Mouse (Mus musculus) testis, adult 2 months (tissue): ENCODE results near the gene Dync2li1. TPM values are rescaled to one million over a fixed set of nuclear protein-coding genes. Genes with fewer than 3 reads are reported as not detected.

Experiments used
- H3K27ac ChIP-seq: fragments of 200-500 bp; 2 replicates; pipeline ENCODE4 v1.5.1; 2012; ENCODE audit warnings: low read depth, low read length; ENCODE audit not compliant: control insufficient read depth, insufficient read depth
- H3K27me3 ChIP-seq: fragments of 200-500 bp; 2 replicates; pipeline ENCODE4 v1.6.1; 2012; ENCODE audit warnings: mild to moderate bottlenecking, low read length, moderate library complexity; ENCODE audit not compliant: control insufficient read depth, insufficient read depth
- H3K36me3 ChIP-seq: fragments of 200-500 bp; 2 replicates; pipeline ENCODE4 v1.6.1; 2012; ENCODE audit warnings: mild to moderate bottlenecking, low read length; ENCODE audit not compliant: control insufficient read depth, insufficient read depth
- H3K4me1 ChIP-seq: fragments of 200-500 bp; 2 replicates; pipeline ENCODE4 v1.6.1; 2012; ENCODE audit warnings: low read length; ENCODE audit not compliant: control insufficient read depth, insufficient read depth
- H3K4me3 ChIP-seq: fragments of 200-500 bp; 2 replicates; pipeline ENCODE4 v1.5.1; 2012; ENCODE audit warnings: low read depth, mild to moderate bottlenecking, low read length, moderate library complexity, mixed read lengths; ENCODE audit not compliant: control insufficient read depth
- CTCF ChIP-seq: fragments of 200-500 bp; IDR thresholded peaks from 2 replicates; pipeline ENCODE4 v1.5.1; 2012; ENCODE audit warnings: low read depth, mild to moderate bottlenecking, inconsistent platforms, low read length, moderate library complexity; ENCODE audit not compliant: control insufficient read depth, insufficient read depth, insufficient replicate concordance
- POLR2A ChIP-seq: fragments of 200-500 bp; IDR thresholded peaks from 2 replicates; pipeline ENCODE4 v1.6.1; 2012; ENCODE audit warnings: low read depth, mild to moderate bottlenecking, inconsistent platforms, low read length, moderate library complexity; ENCODE audit not compliant: control insufficient read depth
- polyA plus RNA-seq: library from polyadenylated mRNA; depleted of rRNA; stranded (reverse); fragments of >200 nt; gene quantifications from 2 replicates; pipeline ENCODE4 v1.2.3, GENCODE M21; 2012; rRNA removed

Dync2li1 gene
- polyA plus RNA-seq: 15.8 and 21.6 TPM in 2 replicates

DNA sequence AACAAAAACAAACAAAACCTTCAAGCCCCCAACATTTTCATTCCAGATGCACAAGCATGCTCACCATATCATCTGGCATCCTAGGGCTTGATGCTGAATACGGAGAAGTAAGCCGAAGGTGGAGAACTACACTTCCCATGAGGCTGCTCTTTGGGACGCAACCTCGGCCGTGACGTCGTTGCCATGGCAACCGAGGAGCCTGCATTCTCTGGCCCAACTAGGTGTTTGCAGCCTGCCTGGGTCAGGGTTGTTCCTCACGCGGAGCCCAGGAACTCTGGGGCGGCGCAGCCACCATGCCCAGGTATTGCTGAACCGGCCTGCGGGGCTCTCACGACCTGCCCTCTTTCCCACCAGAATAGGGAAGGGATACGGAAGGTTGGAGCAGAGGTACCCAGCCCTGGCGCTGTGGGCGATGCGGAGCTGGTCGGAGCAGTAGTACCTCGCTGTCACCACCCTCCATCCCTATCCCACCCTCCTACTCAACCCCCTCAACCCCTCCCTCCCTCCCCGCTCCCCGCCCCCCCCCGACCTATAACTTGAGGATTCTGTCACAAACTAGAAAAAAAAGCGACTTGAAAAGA, at the start of gene Dync2li1:
TSS of gene Dync2li1 (plus strand) at position 221 of the 581 bp plus-strand sequence.
- Histone ChIP-seq H3K4me1 (peaks cover 4% of the 10 kb centered on the region), H3K27ac (peak within 1 kb of the TSS; percentile 40), H3K36me3 (no peaks in the 10 kb centered on the region), H3K27me3 (no peaks in the 10 kb centered on the region), H3K4me3 (peak within 1 kb of the TSS; percentile 93)
- TF ChIP-seq CTCF (no peak), POLR2A (peak; percentile 74)

DNA sequence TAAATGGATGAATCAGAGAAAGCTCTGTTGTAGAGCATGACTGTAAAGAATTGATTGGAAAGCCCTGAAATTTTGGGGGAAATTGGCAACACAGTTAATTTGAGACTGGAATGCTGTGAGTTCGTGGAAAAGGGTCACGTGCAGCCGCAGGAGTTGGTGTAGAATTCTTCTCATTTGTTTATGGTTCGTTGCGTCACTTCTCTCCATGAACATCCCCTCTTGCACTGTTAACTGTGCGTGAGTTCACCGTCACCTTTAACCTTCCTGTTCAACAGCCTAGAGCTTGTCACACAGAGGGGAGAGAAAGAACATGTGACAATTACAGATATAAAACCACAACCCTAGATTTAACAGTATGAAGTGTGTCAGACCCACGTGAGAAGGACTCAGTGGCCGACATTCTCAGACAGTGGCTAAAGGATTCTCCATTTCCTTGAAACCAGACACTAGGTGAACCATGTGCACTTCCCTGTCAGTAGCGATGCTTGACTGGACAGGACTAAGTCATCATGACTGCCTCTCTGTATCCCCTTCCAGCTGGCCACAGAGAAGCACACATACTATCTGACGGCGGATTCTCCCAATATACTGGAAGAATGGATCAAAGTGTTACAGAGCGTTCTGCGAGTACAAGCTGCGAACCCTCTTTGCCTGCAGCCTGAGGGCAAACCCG, 49.5 kb upstream of the Dync2li1 start:
- TF ChIP-seq POLR2A (no peak), CTCF (no peak)

DNA sequence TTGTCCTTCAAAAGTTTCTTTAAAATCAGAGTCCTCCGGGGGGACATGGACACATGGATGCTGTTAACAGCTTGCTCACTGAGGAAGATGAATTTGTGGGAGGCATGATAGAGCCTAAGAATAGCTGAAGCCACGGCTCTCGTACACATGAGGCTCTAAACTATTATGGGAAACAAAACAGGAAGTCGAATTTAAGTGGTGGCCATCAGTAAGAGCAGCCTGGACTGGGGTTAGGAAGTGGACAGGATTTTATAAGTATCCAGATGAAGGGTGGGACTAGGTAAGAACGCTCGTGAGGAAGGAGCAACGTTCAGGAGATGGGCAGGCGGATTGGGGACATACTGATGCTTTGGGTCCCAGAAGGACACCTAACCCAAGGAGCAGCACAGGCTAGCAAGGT, 47.0 kb upstream of the Dync2li1 start:
- Histone ChIP-seq H3K4me1 (no peaks in the 10 kb centered on the region), H3K4me3 (no peak overlapping the region), H3K27me3 (no peaks in the 10 kb centered on the region), H3K36me3 (no peaks in the 10 kb centered on the region), H3K27ac (no peak overlapping the region)
- TF ChIP-seq POLR2A: no peak
- TF ChIP-seq CTCF: no peak

More for the DNA sequence above, 49.5 kb upstream of the Dync2li1 start:
- 0 out of 2 replicates have a peak, but pooled peaks cover under 1% of the 10 kb centered on the region for H3K4me1 ChIP-seq
- no peak overlapping the region for H3K27ac ChIP-seq
- no peaks in the 10 kb centered on the region for H3K27me3 ChIP-seq
- no peaks in the 10 kb centered on the region for H3K36me3 ChIP-seq
- H3K4me3 ChIP-seq: no peak overlapping the region

GRCm38 (mm10) chr17:84579817-84580216, 46.5 kb upstream of the Dync2li1 start:
- H3K4me1 ChIP-seq: no peaks in the 10 kb centered on the region
- H3K4me3 ChIP-seq: no peak overlapping the region
- H3K36me3 ChIP-seq: no peaks in the 10 kb centered on the region
- no peaks in the 10 kb centered on the region for H3K27me3 ChIP-seq
- TF ChIP-seq CTCF (no peak), POLR2A (no peak)
- H3K27ac ChIP-seq: no peak overlapping the region

DNA sequence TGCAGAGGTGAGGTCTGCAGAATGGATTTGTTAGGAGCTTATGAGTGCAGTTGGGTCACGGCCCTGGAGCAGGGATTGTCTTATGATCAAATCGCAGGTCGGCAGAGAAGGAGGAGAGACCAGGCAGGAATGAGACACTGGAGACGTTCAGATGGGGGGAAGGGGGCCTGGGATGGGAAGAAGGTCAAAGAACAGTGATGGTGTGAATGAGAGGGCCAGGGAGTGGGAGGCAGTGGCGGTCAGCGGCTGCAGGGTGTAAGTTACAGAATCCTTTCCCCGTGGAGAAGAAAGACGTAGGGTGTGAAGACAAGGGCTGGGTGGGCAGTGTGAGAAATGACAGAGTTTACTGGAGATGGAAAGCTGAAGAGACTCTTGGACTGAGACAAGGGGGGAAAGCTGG, 45.5 kb upstream of the Dync2li1 start:
- TF ChIP-seq POLR2A (no peak), CTCF (no peak)
- Histone ChIP-seq H3K36me3 (no peaks in the 10 kb centered on the region), H3K27me3 (no peaks in the 10 kb centered on the region), H3K27ac (no peak overlapping the region), H3K4me3 (no peak overlapping the region), H3K4me1 (no peaks in the 10 kb centered on the region)

- H3K4me1 ChIP-seq: no peaks in the 10 kb centered on the region
Measured at GRCm38 (mm10) chr17:84581740-84582414, 44.4 kb upstream of the Dync2li1 start.

GRCm38 (mm10) chr17:84584107-84584506, 42.2 kb upstream of the Dync2li1 start:
- Histone ChIP-seq H3K36me3 (no peaks in the 10 kb centered on the region), H3K27me3 (no peaks in the 10 kb centered on the region), H3K4me1 (no peaks in the 10 kb centered on the region), H3K4me3 (no peak overlapping the region), H3K27ac (no peak overlapping the region)
- TF ChIP-seq CTCF (no peak), POLR2A (no peak)

More at GRCm38 (mm10) chr17:84581740-84582414, 44.4 kb upstream of the Dync2li1 start:
- Histone ChIP-seq H3K27ac (no peak overlapping the region), H3K27me3 (no peaks in the 10 kb centered on the region), H3K4me3 (no peak overlapping the region), H3K36me3 (no peaks in the 10 kb centered on the region)
- TF ChIP-seq POLR2A (no peak), CTCF (no peak)
